Comparison of ENCODE assay signal across 17 mouse cellular contexts in the genomic region with DNA sequence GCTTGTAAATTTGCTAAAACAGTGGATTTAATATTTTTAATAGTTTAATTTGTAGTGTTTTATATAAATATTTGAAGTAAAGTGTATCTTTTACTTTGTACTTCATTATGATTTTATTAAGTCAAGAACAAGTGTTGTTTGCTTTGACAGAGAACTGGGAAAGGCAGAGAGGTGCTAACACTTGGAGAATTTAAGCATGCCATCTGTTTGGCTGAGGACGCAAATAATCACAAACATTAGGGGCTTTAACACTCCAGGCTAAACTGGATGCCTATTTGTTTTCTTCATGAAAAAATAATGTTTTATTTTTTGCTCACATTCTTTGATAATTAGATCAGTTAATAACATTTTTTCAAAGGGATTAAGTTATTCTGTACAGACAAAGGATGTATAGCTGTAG.
"Had no signal": no experiment of that assay in that cellular context is flagged by ENCODE, and none has a peak within 500 bp of the region (broad histone marks: within the 10 kb centered on the region; RNA-seq: fewer than 3 reads in every experiment).

No protein-coding gene starts in this region.

- H3K27me3 ChIP-seq: liver, embryonic 13.5 days; megakaryocyte, embryonic 14.5 days; neural tube, embryonic 12.5 days; neural tube, embryonic 15.5 days; stomach, embryonic 15.5 days had no signal

- ATAC-seq: lung, postnatal 0 days had no signal

- H3K4me1 ChIP-seq: liver, embryonic 13.5 days; megakaryocyte, embryonic 14.5 days; midbrain, embryonic 10.5 days; neural tube, embryonic 12.5 days; neural tube, embryonic 15.5 days; stomach, embryonic 15.5 days had no signal

- H3K27ac ChIP-seq: kidney, postnatal 0 days; layer of hippocampus, adult 2 months; liver, embryonic 13.5 days; midbrain, embryonic 10.5 days; neural tube, embryonic 12.5 days; neural tube, embryonic 15.5 days; stomach, embryonic 15.5 days had no signal

- H3K9me3 ChIP-seq: liver, embryonic 13.5 days; midbrain, embryonic 10.5 days; neural tube, embryonic 12.5 days; neural tube, embryonic 15.5 days; stomach, embryonic 15.5 days had no signal

- H3K4me3 ChIP-seq: layer of hippocampus, adult 2 months; liver, embryonic 13.5 days; megakaryocyte, embryonic 14.5 days; midbrain, embryonic 10.5 days; neural tube, embryonic 12.5 days; neural tube, embryonic 15.5 days; stomach, embryonic 15.5 days had no signal

- H3K36me3 ChIP-seq: liver, embryonic 13.5 days; midbrain, embryonic 10.5 days; neural tube, embryonic 12.5 days; neural tube, embryonic 15.5 days; stomach, embryonic 15.5 days had no signal

- H3K4me2 ChIP-seq: liver, embryonic 13.5 days; neural tube, embryonic 12.5 days; neural tube, embryonic 15.5 days; stomach, embryonic 15.5 days had no signal

- H3K9ac ChIP-seq: liver, embryonic 13.5 days; neural tube, embryonic 12.5 days; neural tube, embryonic 15.5 days; stomach, embryonic 15.5 days had no signal

- DNase-seq: kidney, postnatal 25 days; layer of hippocampus, adult 9-11 months; liver, embryonic 13.5 days; lung, adult 2 months; midbrain, embryonic 14.5 days; right cerebral cortex, adult 18-20 months; right cerebral cortex, postnatal 14 days; spleen, adult 18-20 months; thymus, postnatal 25 days had no signal
